Mouse (Mus musculus): ENCODE measurements around the gene Gm49369. TPM values are rescaled to one million over a fixed set of nuclear protein-coding genes. Genes with fewer than 3 reads are reported as not detected.

Gene Gm49369
- total and polyA plus RNA-seq, 3 experiments: 5.2 to 8.4 TPM; not detected in 1

DNA sequence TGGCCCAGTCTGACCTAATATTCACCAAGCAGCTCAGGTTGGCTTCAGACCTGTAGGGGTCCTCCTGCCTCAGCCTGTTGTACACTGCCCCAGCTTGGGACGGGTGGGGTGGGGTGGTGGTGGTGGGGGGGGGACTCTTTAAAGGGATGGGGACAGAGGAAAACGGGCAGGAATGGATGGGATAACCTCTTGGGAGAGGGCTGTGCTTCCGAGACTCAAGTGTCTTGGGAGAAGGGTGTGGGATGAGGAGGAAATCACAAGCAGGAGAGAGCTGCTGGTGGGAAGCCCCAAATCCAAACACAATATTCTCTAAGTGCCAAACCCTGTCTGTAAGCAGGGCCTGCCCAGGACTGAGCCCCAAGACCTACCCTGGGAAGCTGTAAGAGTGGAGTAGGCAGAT is 33.8 kb upstream of the Gm49369 start:
- no peak for DNase-seq (ENCODE audit: extremely low read depth)
- H3K27ac ChIP-seq (ENCODE audit: insufficient read depth, low read depth): no peak overlapping the region
- no peaks in the 10 kb centered on the region for H3K4me1 ChIP-seq (ENCODE audit: control insufficient read depth in 1 of 2, insufficient read depth in 2 of 2)
- H3K4me2 ChIP-seq (ENCODE audit: insufficient read depth, low read depth, poor library complexity, severe bottlenecking): no peak overlapping the region
- TF ChIP-seq JUN (IDR thresholded peaks at IDR 0.05; ENCODE audit: insufficient read depth, low read depth, low read length): no peak
- TF ChIP-seq EP300 (IDR thresholded peaks at IDR 0.05; ENCODE audit: low read length): no peak
- TF ChIP-seq POLR2A (IDR thresholded peaks at IDR 0.05; ENCODE audit: low read depth, low read length): no peak
- no peak for TF ChIP-seq KAT2A (IDR thresholded peaks at IDR 0.05; ENCODE audit: insufficient replicate concordance, low read length)
- no peak for TF ChIP-seq MEF2A (IDR thresholded peaks at IDR 0.05; ENCODE audit: borderline replicate concordance, low read depth, low read length)
- TF ChIP-seq E2F4 (IDR thresholded peaks at IDR 0.05; ENCODE audit: insufficient replicate concordance, low read depth, low read length): no peak
- TF ChIP-seq MAX (IDR thresholded peaks at IDR 0.05; ENCODE audit: low read length): no peak
- TF ChIP-seq CTCF (conservative IDR thresholded peaks at IDR 0.05 in 1 of 2, IDR thresholded peaks at IDR 0.05 in 1 of 2; ENCODE audit: low read depth in 2 of 2, low read length in 2 of 2): no peak
- TF ChIP-seq POLR2AphosphoS2 (IDR thresholded peaks at IDR 0.05; ENCODE audit: low read depth, low read length): no peak
- no peak for TF ChIP-seq SMC3 (IDR thresholded peaks at IDR 0.05; ENCODE audit: low read depth, low read length)
- TF ChIP-seq USF1 (IDR thresholded peaks at IDR 0.05; ENCODE audit: low read depth, low read length): no peak
- no peak for TF ChIP-seq PAX5 (IDR thresholded peaks at IDR 0.05; ENCODE audit: low read length)
- TF ChIP-seq CHD2 (IDR thresholded peaks at IDR 0.05; ENCODE audit: low read length): no peak
- dilution Hi-C loops (cut with MboI; ENCODE audit: extremely low pct_ligation_motif_present, extremely low pct_unique_long_range_greater_than_20kb, low sequenced_read_pairs) (no loop called here), in situ Hi-C loops (cut with MboI; ENCODE audit: low pct_ligation_motif_present, low pct_unique_long_range_greater_than_20kb, low sequenced_read_pairs) (no loop called here)
- peaks cover 8% of the 10 kb centered on the region for H3K9me3 ChIP-seq (replicated peaks; ENCODE audit: low read length)
- H3K9ac ChIP-seq (ENCODE audit: insufficient read depth, low read depth): no peak overlapping the region
- H3K79me2 ChIP-seq (replicated peaks; ENCODE audit: control insufficient read depth, extremely low read depth, insufficient read depth, poor library complexity, severe bottlenecking): no peaks in the 10 kb centered on the region
- no peak overlapping the region for H3K4me3 ChIP-seq (replicated peaks in 1 of 3; ENCODE audit: low read depth in 2 of 3, low read length in 2 of 3, poor library complexity in 1 of 3)
- peaks cover 20% of the 10 kb centered on the region for H3K27me3 ChIP-seq (replicated peaks)
- no peaks in the 10 kb centered on the region for H3K36me3 ChIP-seq (replicated peaks in 1 of 2; ENCODE audit: control insufficient read depth in 1 of 2, insufficient read depth in 1 of 2, low read length in 1 of 2)

DNA sequence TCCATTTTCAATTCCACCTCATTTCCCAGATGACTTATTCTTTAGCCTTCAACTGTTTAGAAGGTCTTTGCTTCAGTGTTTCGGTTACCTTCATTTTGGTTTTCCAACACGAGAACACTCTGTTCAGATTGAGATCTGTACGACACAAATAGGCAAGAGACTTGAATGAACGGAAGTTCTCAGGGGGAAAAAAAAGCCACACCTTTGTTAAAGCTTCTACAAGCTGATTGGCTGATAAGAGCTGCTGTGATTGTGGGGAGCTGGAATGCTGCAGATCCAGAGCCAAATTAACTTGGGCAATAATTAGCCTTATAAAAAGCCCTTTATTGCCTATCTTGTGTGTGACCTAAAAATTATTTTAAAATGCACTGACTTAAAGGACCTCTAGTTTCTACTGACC is 32.8 kb upstream of the Gm49369 start:
- H3K9me3 ChIP-seq (replicated peaks; ENCODE audit: low read length): peaks cover 8% of the 10 kb centered on the region
- TF ChIP-seq ZNF384 (IDR thresholded peaks at IDR 0.05; ENCODE audit: low read depth, low read length) (no peak), JUN (IDR thresholded peaks at IDR 0.05; ENCODE audit: insufficient read depth, low read depth, low read length) (no peak)
- in situ Hi-C loops (cut with MboI; ENCODE audit: low pct_ligation_motif_present, low pct_unique_long_range_greater_than_20kb, low sequenced_read_pairs): no loop called here

DNA sequence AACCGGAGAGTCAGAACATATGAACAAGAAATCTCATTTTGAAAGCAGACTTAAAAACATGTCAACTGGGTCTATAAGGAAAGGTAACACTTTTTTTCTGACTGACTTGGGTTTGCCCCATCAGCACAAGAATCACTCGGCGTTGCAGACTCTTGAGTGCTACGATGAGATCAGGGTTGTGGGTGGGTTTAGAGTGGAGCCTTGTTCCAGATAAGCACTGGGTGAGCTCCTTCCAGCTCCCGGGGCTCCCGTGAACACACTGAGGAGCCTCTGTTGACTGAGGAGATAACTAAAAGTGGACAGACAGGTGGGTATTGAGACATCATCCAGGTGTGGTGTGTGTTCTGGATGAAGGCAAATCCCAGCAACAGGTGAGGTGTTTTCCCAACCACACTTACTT is 30.8 kb upstream of the Gm49369 start:
- Histone ChIP-seq H3K36me3 (replicated peaks in 1 of 2; ENCODE audit: control insufficient read depth in 1 of 2, insufficient read depth in 1 of 2, low read length in 1 of 2) (no peaks in the 10 kb centered on the region), H3K4me2 (ENCODE audit: insufficient read depth, low read depth, poor library complexity, severe bottlenecking) (no peak overlapping the region), H3K4me3 (replicated peaks in 1 of 3; ENCODE audit: low read depth in 2 of 3, low read length in 2 of 3, poor library complexity in 1 of 3) (no peak overlapping the region), H3K9me3 (replicated peaks; ENCODE audit: low read length) (no peaks in the 10 kb centered on the region), H3K79me2 (replicated peaks; ENCODE audit: control insufficient read depth, extremely low read depth, insufficient read depth, poor library complexity, severe bottlenecking) (no peaks in the 10 kb centered on the region), H3K9ac (ENCODE audit: insufficient read depth, low read depth) (no peak overlapping the region), H3K4me1 (ENCODE audit: control insufficient read depth in 1 of 2, insufficient read depth in 2 of 2) (no peaks in the 10 kb centered on the region), H3K27me3 (replicated peaks) (peaks cover 23% of the 10 kb centered on the region), H3K27ac (ENCODE audit: insufficient read depth, low read depth) (no peak overlapping the region)
- no peak for DNase-seq (ENCODE audit: extremely low read depth)
- dilution Hi-C loops (cut with MboI; ENCODE audit: extremely low pct_ligation_motif_present, extremely low pct_unique_long_range_greater_than_20kb, low sequenced_read_pairs) (no loop called here), in situ Hi-C loops (cut with MboI; ENCODE audit: low pct_ligation_motif_present, low pct_unique_long_range_greater_than_20kb, low sequenced_read_pairs) (loop anchor here (5.0 kb wide), 1 partner anchor 76 kb away; no protein-coding TSS in a partner anchor)
- TF ChIP-seq ZC3H11A (IDR thresholded peaks at IDR 0.05; ENCODE audit: low read depth, low read length): no peak
- TF ChIP-seq HCFC1 (IDR thresholded peaks at IDR 0.05; ENCODE audit: low read depth, low read length): no peak
- no peak for TF ChIP-seq KAT2A (IDR thresholded peaks at IDR 0.05; ENCODE audit: insufficient replicate concordance, low read length)
- TF ChIP-seq SMC3 (IDR thresholded peaks at IDR 0.05; ENCODE audit: low read depth, low read length): no peak
- no peak for TF ChIP-seq CTCF (conservative IDR thresholded peaks at IDR 0.05 in 1 of 2, IDR thresholded peaks at IDR 0.05 in 1 of 2; ENCODE audit: low read depth in 2 of 2, low read length in 2 of 2)
- no peak for TF ChIP-seq MAX (IDR thresholded peaks at IDR 0.05; ENCODE audit: low read length)
- TF ChIP-seq TBP (conservative IDR thresholded peaks at IDR 0.05; ENCODE audit: low read depth, low read length): no peak
- TF ChIP-seq ZNF384 (IDR thresholded peaks at IDR 0.05; ENCODE audit: low read depth, low read length): no peak
- no peak for TF ChIP-seq JUN (IDR thresholded peaks at IDR 0.05; ENCODE audit: insufficient read depth, low read depth, low read length)
- TF ChIP-seq NRF1 (IDR thresholded peaks at IDR 0.05; ENCODE audit: low read depth, low read length): no peak
- no peak for TF ChIP-seq CHD1 (IDR thresholded peaks at IDR 0.05; ENCODE audit: low read depth, low read length)
- TF ChIP-seq JUND (conservative IDR thresholded peaks at IDR 0.05; ENCODE audit: low read depth, low read length): no peak
- TF ChIP-seq ELF1 (IDR thresholded peaks at IDR 0.05; ENCODE audit: low read depth, low read length): no peak
- no peak for TF ChIP-seq MYC (IDR thresholded peaks at IDR 0.05; ENCODE audit: low read depth, low read length)
- TF ChIP-seq USF2 (conservative IDR thresholded peaks at IDR 0.05; ENCODE audit: low read depth, low read length): no peak

More for the DNA sequence above, 32.8 kb upstream of the Gm49369 start:
- dilution Hi-C loops (cut with MboI; ENCODE audit: extremely low pct_ligation_motif_present, extremely low pct_unique_long_range_greater_than_20kb, low sequenced_read_pairs): no loop called here
- H3K27me3 ChIP-seq (replicated peaks): peaks cover 22% of the 10 kb centered on the region
- H3K4me1 ChIP-seq (ENCODE audit: control insufficient read depth in 1 of 2, insufficient read depth in 2 of 2): no peaks in the 10 kb centered on the region
- no peak overlapping the region for H3K4me3 ChIP-seq (replicated peaks in 1 of 3; ENCODE audit: low read depth in 2 of 3, low read length in 2 of 3, poor library complexity in 1 of 3)
- no peaks in the 10 kb centered on the region for H3K79me2 ChIP-seq (replicated peaks; ENCODE audit: control insufficient read depth, extremely low read depth, insufficient read depth, poor library complexity, severe bottlenecking)
- H3K36me3 ChIP-seq (replicated peaks in 1 of 2; ENCODE audit: control insufficient read depth in 1 of 2, insufficient read depth in 1 of 2, low read length in 1 of 2): no peaks in the 10 kb centered on the region
- no peak overlapping the region for H3K27ac ChIP-seq (ENCODE audit: insufficient read depth, low read depth)
- H3K9ac ChIP-seq (ENCODE audit: insufficient read depth, low read depth): no peak overlapping the region
- H3K4me2 ChIP-seq (ENCODE audit: insufficient read depth, low read depth, poor library complexity, severe bottlenecking): no peak overlapping the region
- no peak for DNase-seq (ENCODE audit: extremely low read depth)

Measured in CH12.LX (cell line).